Mouse (Mus musculus): ENCODE data around the gene Pknox1.

DNA sequence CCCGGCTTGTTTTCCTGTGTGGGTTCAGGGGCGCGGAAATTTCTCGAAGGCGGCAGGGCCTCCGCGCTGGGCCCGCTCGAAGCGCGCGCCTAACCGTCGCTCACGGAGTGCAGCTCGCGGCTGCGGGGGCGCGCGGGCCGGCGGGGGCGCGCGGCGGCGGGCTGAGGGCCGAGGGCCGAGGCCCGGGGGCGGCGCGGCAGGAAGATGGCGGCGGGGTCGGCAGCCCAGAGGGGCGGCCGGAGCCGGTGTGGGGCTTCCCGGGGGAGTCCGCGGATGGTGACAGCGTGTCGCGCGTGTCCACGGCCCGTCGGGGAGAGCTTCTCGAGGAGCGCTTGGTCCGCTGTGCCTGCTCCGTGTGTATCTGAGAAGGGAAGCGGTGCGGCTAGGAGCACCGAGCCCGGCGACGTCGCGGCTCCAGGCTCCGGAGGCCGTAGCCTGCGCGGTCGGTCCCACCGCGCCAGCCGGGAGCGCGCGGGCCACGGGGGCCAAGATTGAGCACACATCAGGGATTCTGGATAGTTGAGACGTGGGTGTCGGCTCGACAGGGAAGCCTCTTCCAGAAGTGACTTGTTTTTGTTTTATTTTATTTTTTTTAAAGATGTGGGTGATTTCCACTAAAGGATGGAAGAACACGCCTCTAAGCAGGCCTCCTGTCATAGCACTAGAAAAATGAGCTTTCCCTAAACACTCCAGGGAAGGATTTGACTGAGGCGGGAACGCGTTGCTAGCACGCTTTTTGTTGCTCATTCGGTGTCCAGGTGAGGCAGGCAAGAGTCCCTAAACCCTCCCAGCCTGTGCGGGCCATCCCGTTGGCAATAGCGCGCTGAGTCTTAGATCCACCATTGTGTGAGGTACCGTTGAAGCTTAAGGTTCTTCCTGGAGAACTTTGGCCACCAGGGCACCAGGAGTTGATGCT is 865 bp downstream of the Pknox1 start:
- TF ChIP-seq CTCF (IDR thresholded peaks at IDR 0.05; ENCODE audit: borderline replicate concordance, control insufficient read depth, extremely low read depth, insufficient read depth, low read length, poor library complexity) (0 out of 2 replicates have a peak, but pooled peaks have one; percentile 25), POLR2A (IDR thresholded peaks at IDR 0.05; ENCODE audit: control insufficient read depth, extremely low read depth, insufficient read depth, low read length, poor library complexity) (peak; percentile 74)

Data from thymus, adult 2 months (tissue).